Mouse (Mus musculus) cerebellum, postnatal 25 days (tissue): ENCODE results near the gene Rin2.
A peak's percentile ranks its signal among the peaks of the same experiment; 100 is the strongest.
"Not testable (repeated sequence)": the region's sequence is repeated elsewhere in the genome, so short reads cannot be mapped to it uniquely, and the experiment has no call there.

Experiments
- DNase-seq, 2 experiments: peaks; one replicate each; pipeline ENCODE4 v3.0.0; 2021; ENCODE audit warnings: mixed read lengths in 2 of 2

The Rin2 gene

GRCm38 (mm10) chr2:145903983-145904616 is 229.1 kb downstream of the Rin2 start:
- DNase-seq: no peak

GRCm38 (mm10) chr2:145905156-145905555 is 230.1 kb downstream of the Rin2 start:
- no peak for DNase-seq

- DNase-seq: not testable (repeated sequence)
Observed at GRCm38 (mm10) chr2:145905884-145906283, 230.9 kb downstream of the Rin2 start.

- DNase-seq: no peak
Observed at GRCm38 (mm10) chr2:145920941-145921650, 246.1 kb downstream of the Rin2 start.

- peak; percentile 95 to 97 for DNase-seq
Observed at GRCm38 (mm10) chr2:145934339-145935231, 259.6 kb downstream of the Rin2 start, which contains the start of the genes Cfap61 and Crnkl1. Gene Cfap61 (plus strand): TSS chr2:145934784. Gene Crnkl1 (minus strand): TSS chr2:145935014.

- DNase-seq: no peak
Observed at GRCm38 (mm10) chr2:145936975-145937374, 262.0 kb downstream of the Rin2 start.
